Mouse (Mus musculus): ENCODE measurements around the gene Krt33b. TPM values are rescaled to one million over a fixed set of nuclear protein-coding genes. Genes with fewer than 3 reads are reported as not detected.

The Krt33b gene
- polyA plus RNA-seq, 1 experiment from 2014 or later, result not detected

GRCm38 (mm10) chr11:100019466-100019865 lies 10.2 kb downstream of the Krt33b start:
- Histone ChIP-seq H3K9ac (replicated peaks) (no peak overlapping the region), H3K4me3 (ENCODE audit: low read depth, low read length) (no peak overlapping the region), H3K4me2 (ENCODE audit: low read depth, low read length) (no peak overlapping the region), H3K27ac (ENCODE audit: low read depth) (no peak overlapping the region), H3K27me3 (ENCODE audit: insufficient read depth, low read length) (no peaks in the 10 kb centered on the region), H3K9me3 (ENCODE audit: low read length) (no peaks in the 10 kb centered on the region), H3K4me1 (ENCODE audit: insufficient read depth) (no peaks in the 10 kb centered on the region), H3K36me3 (replicated peaks; ENCODE audit: insufficient read depth, low read length) (no peaks in the 10 kb centered on the region)
- DNase-seq, result no peak
- 68% methylated on average over 1 of the region's 1 CpGs for WGBS (ENCODE audit: insufficient replicate concordance)
- no peak for ATAC-seq
- no peak for TF ChIP-seq EP300 (IDR thresholded peaks at IDR 0.05; ENCODE audit: low read depth)
- TF ChIP-seq CTCF (IDR thresholded peaks at IDR 0.05; ENCODE audit: low read depth), result no peak

GRCm38 (mm10) chr11:100016112-100016511 lies 13.6 kb downstream of the Krt33b start, which contains the start of gene Krt33a:
Gene Krt33a, minus strand, starts transcription at chr11:100016212.
- Histone ChIP-seq H3K27me3 (ENCODE audit: insufficient read depth, low read length) (no peaks in the 10 kb centered on the region), H3K4me1 (ENCODE audit: insufficient read depth) (no peaks in the 10 kb centered on the region), H3K4me2 (ENCODE audit: low read depth, low read length) (no peak within 1 kb of the TSS), H3K4me3 (ENCODE audit: low read depth, low read length) (no peak within 1 kb of the TSS), H3K9ac (replicated peaks) (no peak within 1 kb of the TSS), H3K27ac (ENCODE audit: low read depth) (no peak within 1 kb of the TSS), H3K9me3 (ENCODE audit: low read length) (no peaks in the 10 kb centered on the region), H3K36me3 (replicated peaks; ENCODE audit: insufficient read depth, low read length) (no peaks in the 10 kb centered on the region)
- 71% methylated on average over 4 of the region's 4 CpGs for WGBS (ENCODE audit: insufficient replicate concordance)
- DNase-seq, result no peak
- no peak for ATAC-seq
- TF ChIP-seq CTCF (IDR thresholded peaks at IDR 0.05; ENCODE audit: low read depth), result no peak
- TF ChIP-seq EP300 (IDR thresholded peaks at IDR 0.05; ENCODE audit: low read depth), result no peak

GRCm38 (mm10) chr11:100013691-100014171 lies 15.9 kb downstream of the Krt33b start:
- no peak overlapping the region for H3K4me2 ChIP-seq (ENCODE audit: low read depth, low read length)
- H3K9ac ChIP-seq (replicated peaks), result no peak overlapping the region
- DNase-seq (no peak), ATAC-seq (no peak)
- H3K36me3 ChIP-seq (replicated peaks; ENCODE audit: insufficient read depth, low read length), result no peaks in the 10 kb centered on the region
- no peak overlapping the region for H3K27ac ChIP-seq (ENCODE audit: low read depth)
- WGBS (ENCODE audit: insufficient replicate concordance), result 49% methylated on average over 4 of the region's 4 CpGs
- H3K9me3 ChIP-seq (ENCODE audit: low read length), result no peaks in the 10 kb centered on the region
- no peak for TF ChIP-seq EP300 (IDR thresholded peaks at IDR 0.05; ENCODE audit: low read depth)
- no peak for TF ChIP-seq CTCF (IDR thresholded peaks at IDR 0.05; ENCODE audit: low read depth)
- H3K4me1 ChIP-seq (ENCODE audit: insufficient read depth), result no peaks in the 10 kb centered on the region
- H3K4me3 ChIP-seq (ENCODE audit: low read depth, low read length), result no peak overlapping the region
- H3K27me3 ChIP-seq (ENCODE audit: insufficient read depth, low read length), result no peaks in the 10 kb centered on the region

GRCm38 (mm10) chr11:100010682-100011081 lies 19.0 kb downstream of the Krt33b start:
- DNase-seq (no peak), ATAC-seq (no peak)
- H3K9me3 ChIP-seq (ENCODE audit: low read length), result no peaks in the 10 kb centered on the region
- H3K4me2 ChIP-seq (ENCODE audit: low read depth, low read length), result no peak overlapping the region
- no peak overlapping the region for H3K27ac ChIP-seq (ENCODE audit: low read depth)
- no peaks in the 10 kb centered on the region for H3K4me1 ChIP-seq (ENCODE audit: insufficient read depth)
- H3K9ac ChIP-seq (replicated peaks), result no peak overlapping the region
- no peaks in the 10 kb centered on the region for H3K27me3 ChIP-seq (ENCODE audit: insufficient read depth, low read length)
- no peak overlapping the region for H3K4me3 ChIP-seq (ENCODE audit: low read depth, low read length)
- no peak for TF ChIP-seq CTCF (IDR thresholded peaks at IDR 0.05; ENCODE audit: low read depth)
- H3K36me3 ChIP-seq (replicated peaks; ENCODE audit: insufficient read depth, low read length), result no peaks in the 10 kb centered on the region
- 74% methylated on average over 5 of the region's 5 CpGs for WGBS (ENCODE audit: insufficient replicate concordance)

- H3K9me3 ChIP-seq (ENCODE audit: low read length), result no peaks in the 10 kb centered on the region
- H3K9ac ChIP-seq (replicated peaks), result no peak overlapping the region
- H3K4me2 ChIP-seq (ENCODE audit: low read depth, low read length), result no peak overlapping the region
- no peaks in the 10 kb centered on the region for H3K27me3 ChIP-seq (ENCODE audit: insufficient read depth, low read length)
- WGBS (ENCODE audit: insufficient replicate concordance), result 78% methylated on average over 5 of the region's 5 CpGs
- H3K36me3 ChIP-seq (replicated peaks; ENCODE audit: insufficient read depth, low read length), result no peaks in the 10 kb centered on the region
- ATAC-seq (no peak), DNase-seq (no peak)
- H3K4me1 ChIP-seq (ENCODE audit: insufficient read depth), result no peaks in the 10 kb centered on the region
- H3K4me3 ChIP-seq (ENCODE audit: low read depth, low read length), result no peak overlapping the region
- TF ChIP-seq CTCF (IDR thresholded peaks at IDR 0.05; ENCODE audit: low read depth) (no peak), EP300 (IDR thresholded peaks at IDR 0.05; ENCODE audit: low read depth) (no peak)
- H3K27ac ChIP-seq (ENCODE audit: low read depth), result no peak overlapping the region
Measured at GRCm38 (mm10) chr11:100008336-100008735, 21.3 kb downstream of the Krt33b start.

GRCm38 (mm10) chr11:100006624-100007023 lies 23.0 kb downstream of the Krt33b start:
- H3K9ac ChIP-seq (replicated peaks), result no peak overlapping the region
- 51% methylated on average over 3 of the region's 3 CpGs for WGBS (ENCODE audit: insufficient replicate concordance)
- H3K27ac ChIP-seq (ENCODE audit: low read depth), result no peak overlapping the region
- DNase-seq (no peak), ATAC-seq (no peak)
- no peaks in the 10 kb centered on the region for H3K36me3 ChIP-seq (replicated peaks; ENCODE audit: insufficient read depth, low read length)
- TF ChIP-seq EP300 (IDR thresholded peaks at IDR 0.05; ENCODE audit: low read depth) (no peak), CTCF (IDR thresholded peaks at IDR 0.05; ENCODE audit: low read depth) (peak; percentile 54)
- H3K27me3 ChIP-seq (ENCODE audit: insufficient read depth, low read length), result no peaks in the 10 kb centered on the region
- no peaks in the 10 kb centered on the region for H3K4me1 ChIP-seq (ENCODE audit: insufficient read depth)
- H3K4me2 ChIP-seq (ENCODE audit: low read depth, low read length), result no peak overlapping the region
- H3K9me3 ChIP-seq (ENCODE audit: low read length), result no peaks in the 10 kb centered on the region
- no peak overlapping the region for H3K4me3 ChIP-seq (ENCODE audit: low read depth, low read length)

GRCm38 (mm10) chr11:100005905-100006304 lies 23.8 kb downstream of the Krt33b start:
- no peak overlapping the region for H3K4me2 ChIP-seq (ENCODE audit: low read depth, low read length)
- WGBS (ENCODE audit: insufficient replicate concordance), result 78% methylated on average over 8 of the region's 8 CpGs
- no peaks in the 10 kb centered on the region for H3K36me3 ChIP-seq (replicated peaks; ENCODE audit: insufficient read depth, low read length)
- H3K4me3 ChIP-seq (ENCODE audit: low read depth, low read length), result no peak overlapping the region
- DNase-seq (no peak), ATAC-seq (no peak)
- TF ChIP-seq EP300 (IDR thresholded peaks at IDR 0.05; ENCODE audit: low read depth), result no peak
- no peak for TF ChIP-seq CTCF (IDR thresholded peaks at IDR 0.05; ENCODE audit: low read depth)
- no peak overlapping the region for H3K9ac ChIP-seq (replicated peaks)
- no peaks in the 10 kb centered on the region for H3K9me3 ChIP-seq (ENCODE audit: low read length)
- no peaks in the 10 kb centered on the region for H3K27me3 ChIP-seq (ENCODE audit: insufficient read depth, low read length)
- no peaks in the 10 kb centered on the region for H3K4me1 ChIP-seq (ENCODE audit: insufficient read depth)
- H3K27ac ChIP-seq (ENCODE audit: low read depth), result no peak overlapping the region

All from liver, postnatal 0 days (tissue).